Mouse (Mus musculus): Measurements from ENCODE around the gene Wdr90. TPM values are rescaled to one million over a fixed set of nuclear protein-coding genes. Genes with fewer than 3 reads are reported as not detected.

Gene Wdr90
- polyA plus RNA-seq, 2 experiments, result 7.5 to 18.1 TPM

DNA sequence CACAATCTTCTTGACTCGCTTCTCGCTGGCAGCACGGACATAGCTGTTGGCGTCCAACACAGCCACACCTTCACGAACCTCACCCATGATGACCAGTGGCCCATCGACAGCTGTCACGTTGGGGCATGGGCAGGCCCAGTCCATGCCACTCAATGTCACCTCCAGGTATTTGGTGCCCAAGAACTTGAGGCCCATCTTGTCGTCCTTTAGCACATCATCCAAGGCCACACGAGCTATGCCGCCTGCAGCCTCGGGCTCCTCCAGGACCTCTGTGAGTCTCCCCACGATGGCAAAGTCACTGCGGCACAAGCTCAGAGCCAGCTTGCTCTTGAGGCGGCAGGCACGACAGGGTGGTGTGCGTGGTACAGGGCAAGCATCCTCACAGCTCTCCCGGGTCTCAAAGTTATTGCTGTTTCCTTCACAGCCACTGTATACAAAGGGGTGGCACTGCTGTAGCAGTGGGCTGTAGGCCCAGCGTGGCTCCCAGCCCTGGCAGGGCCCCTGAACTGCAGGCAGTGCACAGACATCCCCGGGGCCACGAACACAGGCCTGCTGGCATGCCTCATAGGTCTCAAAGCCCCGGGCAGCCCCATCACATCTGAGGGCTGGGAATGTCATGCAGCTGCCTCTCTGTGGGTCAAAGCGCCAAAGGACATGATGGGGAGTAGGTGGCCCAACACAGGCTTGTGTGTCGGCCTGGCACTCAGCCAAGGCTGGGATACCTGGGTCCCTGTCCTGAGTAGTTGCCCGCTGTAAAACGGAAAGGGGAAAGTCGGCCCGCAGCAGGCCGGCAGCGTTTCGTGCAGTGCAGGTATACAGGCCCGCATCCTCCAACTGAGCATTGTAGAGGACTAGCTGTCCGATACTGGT is 16.7 kb upstream of the Wdr90 start:
- ATAC-seq (ENCODE audit: insufficient read depth) (no peak), DNase-seq (ENCODE audit: low read depth in 3 of 3, low spot score in 3 of 3) (no peak)
- Histone ChIP-seq H3K4me2 (ENCODE audit: low read depth) (no peak overlapping the region), H3K9me3 (ENCODE audit: control insufficient read depth, low read length) (no peaks in the 10 kb centered on the region), H3K27ac (no peak overlapping the region), H3K9ac (replicated peaks) (no peak overlapping the region), H3K36me3 (replicated peaks; ENCODE audit: control insufficient read depth, insufficient read depth, low read depth) (peaks cover 3% of the 10 kb centered on the region; the same call in 1 of the 2 replicates), H3K4me3 (ENCODE audit: insufficient read depth in 1 of 2, low read depth in 2 of 2, low read length in 2 of 2) (no peak overlapping the region), H3K27me3 (ENCODE audit: control insufficient read depth, insufficient read depth, low read length) (no peaks in the 10 kb centered on the region), H3K4me1 (replicated peaks; ENCODE audit: control insufficient read depth in 2 of 2, insufficient read depth in 2 of 2, low read length in 1 of 2) (peaks cover 4 to 33% of the 10 kb centered on the region in 2 experiments)
- TF ChIP-seq EP300 (IDR thresholded peaks at IDR 0.05; ENCODE audit: low read depth), result no peak
- TF ChIP-seq CTCF (IDR thresholded peaks at IDR 0.05; ENCODE audit: low read depth), result no peak
- WGBS (ENCODE audit: insufficient replicate concordance), result 84% methylated on average over 32 of the region's 32 CpGs

GRCm38 (mm10) chr17:25877025-25877424 is 15.7 kb upstream of the Wdr90 start:
- H3K27ac ChIP-seq, result no peak overlapping the region
- no peak for TF ChIP-seq EP300 (IDR thresholded peaks at IDR 0.05; ENCODE audit: low read depth)
- H3K4me3 ChIP-seq (ENCODE audit: insufficient read depth in 1 of 2, low read depth in 2 of 2, low read length in 2 of 2), result no peak overlapping the region
- peaks cover 3% of the 10 kb centered on the region; the same call in 1 of the 2 replicates for H3K36me3 ChIP-seq (replicated peaks; ENCODE audit: control insufficient read depth, insufficient read depth, low read depth)
- H3K9ac ChIP-seq (replicated peaks), result no peak overlapping the region
- peak overlapping the region; percentile 94 for H3K4me2 ChIP-seq (ENCODE audit: low read depth)
- no peaks in the 10 kb centered on the region for H3K9me3 ChIP-seq (ENCODE audit: control insufficient read depth, low read length)
- H3K27me3 ChIP-seq (ENCODE audit: control insufficient read depth, insufficient read depth, low read length), result no peaks in the 10 kb centered on the region
- ATAC-seq (ENCODE audit: insufficient read depth) (no peak), DNase-seq (ENCODE audit: low read depth in 3 of 3, low spot score in 3 of 3) (no peak)
- H3K4me1 ChIP-seq (replicated peaks; ENCODE audit: control insufficient read depth in 2 of 2, insufficient read depth in 2 of 2, low read length in 1 of 2), result peaks cover 4 to 26% of the 10 kb centered on the region in 2 experiments
- 78% methylated on average over 3 of the region's 3 CpGs for WGBS (ENCODE audit: insufficient replicate concordance)

- Histone ChIP-seq H3K27ac (no peak overlapping the region), H3K4me2 (ENCODE audit: low read depth) (peak overlapping the region; percentile 94), H3K4me3 (ENCODE audit: insufficient read depth in 1 of 2, low read depth in 2 of 2, low read length in 2 of 2) (peak overlapping the region; percentile 91 to 93), H3K27me3 (ENCODE audit: control insufficient read depth, insufficient read depth, low read length) (no peaks in the 10 kb centered on the region), H3K4me1 (replicated peaks; ENCODE audit: control insufficient read depth in 2 of 2, insufficient read depth in 2 of 2, low read length in 1 of 2) (peaks cover 4 to 21% of the 10 kb centered on the region in 2 experiments), H3K36me3 (replicated peaks; ENCODE audit: control insufficient read depth, insufficient read depth, low read depth) (peaks cover 3% of the 10 kb centered on the region; the same call in 1 of the 2 replicates), H3K9ac (replicated peaks) (peak overlapping the region; percentile 75), H3K9me3 (ENCODE audit: control insufficient read depth, low read length) (no peaks in the 10 kb centered on the region)
- DNase-seq (ENCODE audit: low read depth in 3 of 3, low spot score in 3 of 3) (no peak), ATAC-seq (ENCODE audit: insufficient read depth) (no peak)
- TF ChIP-seq CTCF (IDR thresholded peaks at IDR 0.05; ENCODE audit: low read depth) (no peak), EP300 (IDR thresholded peaks at IDR 0.05; ENCODE audit: low read depth) (no peak)
- WGBS (ENCODE audit: insufficient replicate concordance), result 64% methylated on average over 10 of the region's 10 CpGs
Measured at GRCm38 (mm10) chr17:25876347-25876915, 15.1 kb upstream of the Wdr90 start.

DNA sequence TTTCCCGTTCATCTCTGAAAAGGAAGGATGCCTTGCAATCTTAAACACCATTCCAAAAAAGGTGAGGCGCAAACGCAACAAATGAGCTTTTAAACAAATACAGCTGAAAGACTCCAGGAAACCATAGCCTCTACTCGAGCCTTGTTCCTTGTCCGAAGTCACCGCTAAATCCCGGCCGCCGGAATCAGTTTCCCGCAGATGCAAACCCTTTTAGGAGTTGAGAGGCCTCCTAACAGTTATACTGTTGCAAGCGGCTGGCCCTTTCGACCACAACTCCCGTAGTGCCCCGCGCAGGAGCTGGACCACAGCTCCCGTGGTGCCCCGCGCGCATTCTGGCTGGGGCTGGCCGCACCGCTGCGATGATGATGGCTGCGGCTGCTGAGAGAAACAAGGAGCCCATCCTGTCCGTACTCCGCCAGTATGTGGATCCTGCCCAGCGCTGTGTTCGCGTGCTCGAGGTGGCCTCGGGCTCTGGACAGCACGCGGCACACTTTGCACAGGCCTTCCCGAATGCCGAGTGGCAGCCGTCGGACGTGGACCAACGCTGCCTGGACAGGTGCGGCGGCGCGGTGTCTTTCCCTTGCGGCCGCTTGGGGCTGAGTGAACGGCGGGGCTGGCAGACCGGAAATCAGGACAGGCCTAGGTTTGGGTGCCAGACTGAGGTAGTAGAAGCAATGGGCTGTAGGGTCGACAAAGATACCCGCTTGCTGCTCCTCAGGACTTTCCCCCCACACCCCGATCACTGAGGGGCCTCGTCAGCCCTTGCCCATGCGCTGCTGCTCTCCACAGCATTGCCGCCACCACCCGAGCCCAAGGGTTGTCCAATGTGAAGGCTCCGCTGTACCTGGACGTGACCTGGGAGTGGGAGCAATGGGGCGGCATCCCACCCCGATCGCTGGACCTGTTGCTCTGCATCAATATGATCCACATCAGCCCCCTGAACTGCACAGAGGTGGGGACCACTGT is 14.2 kb upstream of the Wdr90 start:
- DNase-seq (ENCODE audit: low read depth in 3 of 3, low spot score in 3 of 3), result peak; percentile 68 to 73 (median 72)
- peak overlapping the region; percentile 86 for H3K27ac ChIP-seq
- H3K27me3 ChIP-seq (ENCODE audit: control insufficient read depth, insufficient read depth, low read length), result no peaks in the 10 kb centered on the region
- H3K9ac ChIP-seq (replicated peaks), result peak overlapping the region; percentile 75
- peak overlapping the region; percentile 94 for H3K4me2 ChIP-seq (ENCODE audit: low read depth)
- ATAC-seq (ENCODE audit: insufficient read depth), result peak; percentile 86
- peaks cover 3% of the 10 kb centered on the region; the same call in 1 of the 2 replicates for H3K36me3 ChIP-seq (replicated peaks; ENCODE audit: control insufficient read depth, insufficient read depth, low read depth)
- TF ChIP-seq CTCF (IDR thresholded peaks at IDR 0.05; ENCODE audit: low read depth), result peak; percentile 61
- no peak for TF ChIP-seq EP300 (IDR thresholded peaks at IDR 0.05; ENCODE audit: low read depth)
- WGBS (ENCODE audit: insufficient replicate concordance), result under 1% methylated on average over 59 of the region's 59 CpGs
- peaks cover 4 to 13% of the 10 kb centered on the region in 2 experiments for H3K4me1 ChIP-seq (replicated peaks; ENCODE audit: control insufficient read depth in 2 of 2, insufficient read depth in 2 of 2, low read length in 1 of 2)
- H3K4me3 ChIP-seq (ENCODE audit: insufficient read depth in 1 of 2, low read depth in 2 of 2, low read length in 2 of 2), result peak overlapping the region; percentile 91 to 93
- H3K9me3 ChIP-seq (ENCODE audit: control insufficient read depth, low read length), result no peaks in the 10 kb centered on the region

Measured in liver, embryonic 14.5 days (tissue).